Comparison of ENCODE assay signal across 14 mouse cellular contexts in the genomic region with DNA sequence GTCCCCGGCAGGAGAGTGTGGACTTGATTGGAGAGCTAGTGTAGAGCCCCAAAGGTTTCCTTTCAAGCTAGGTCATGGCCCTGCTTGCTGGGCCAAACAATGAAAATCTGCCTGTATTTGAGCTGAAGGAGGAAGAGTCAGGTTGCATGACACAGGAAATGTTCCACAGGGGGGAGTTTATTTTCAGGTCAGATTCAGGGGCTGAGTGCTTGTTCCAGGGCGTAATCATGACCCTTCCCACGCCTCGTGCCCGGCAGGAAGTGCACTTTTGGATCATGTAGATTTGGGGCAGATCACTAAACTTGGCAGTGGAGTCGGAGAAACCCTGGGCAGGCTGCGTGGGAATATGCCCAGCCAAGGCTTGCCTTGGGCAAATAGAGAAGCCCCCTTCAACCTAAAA.
DNase-seq lines count a peak whose midpoint lies in the region.
"Had no signal": no experiment of that assay in that cellular context is flagged by ENCODE, and none has a peak within 500 bp of the region (broad histone marks: within the 10 kb centered on the region; RNA-seq: fewer than 3 reads in every experiment).

No protein-coding gene starts in this region.

- DNase-seq in embryo, embryonic 10.5 days (ENCODE audit: low spot score): peak; percentile 7
- DNase-seq in embryo, embryonic 10 days (ENCODE audit: low spot score): no peak
- DNase-seq in kidney, adult 9 months: peak; percentile 23
- DNase-seq in kidney, adult 18-20 months: no peak
- DNase-seq in R1 (ENCODE audit: low read depth, low spot score): peak; percentile 69
- peak; percentile 26 to 33 for DNase-seq in kidney, postnatal 36 days
- DNase-seq in spleen, adult 18-20 months: no peak
- DNase-seq: adrenal gland, postnatal 25 days; cerebellum, adult 9-10 months; gastrocnemius, postnatal 14 days; lung, embryonic 14.5 days; right cerebral cortex, postnatal 4 days; thymus, adult 18-20 months; thymus, postnatal 36 days had no signal

Comparison
In these comparisons a context has a peak if more than half of its experiments do, and no peak if none do; other contexts are left out.
1. DNase-seq: peak in embryo, embryonic 10.5 days (single experiment), kidney, adult 9 months (single experiment), R1 (single experiment) and kidney, postnatal 36 days (2 of 2); none in embryo, embryonic 10 days (single experiment), kidney, adult 18-20 months (single experiment) and spleen, adult 18-20 months (0 of 2).